Mouse (Mus musculus): Measurements from ENCODE around the gene Tmem231.
A peak's percentile ranks its signal among the peaks of the same experiment; 100 is the strongest.

Gene Tmem231

DNA sequence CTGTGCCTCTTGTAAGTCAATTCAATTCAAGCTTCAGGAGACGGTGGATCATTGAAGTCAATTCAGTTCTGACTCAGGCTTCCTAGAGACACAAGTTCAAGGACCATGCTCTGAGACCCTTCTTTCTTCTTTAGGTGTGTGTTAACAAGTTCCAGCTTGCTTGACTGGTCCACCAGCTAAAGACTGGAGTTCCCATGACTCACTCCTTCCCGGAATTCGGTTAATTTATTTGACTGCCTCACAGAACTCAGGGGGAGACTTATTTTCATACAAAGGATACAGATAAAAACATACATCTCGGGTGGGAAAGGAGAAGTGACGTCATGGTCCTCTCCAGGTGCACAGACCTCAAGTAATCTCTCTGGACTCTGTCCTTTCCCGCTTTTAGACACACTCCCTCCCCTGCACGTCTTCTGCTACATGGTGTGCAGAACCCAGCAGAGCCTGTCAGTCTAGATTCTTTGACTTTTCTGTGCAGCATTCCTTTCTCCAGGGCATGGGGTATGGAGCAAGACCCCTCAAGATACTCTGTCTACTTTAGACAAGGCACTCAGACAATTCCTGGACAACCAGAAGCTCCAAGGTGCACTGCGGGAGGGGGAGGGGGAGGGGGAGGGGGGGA, 28.1 kb downstream of the Tmem231 start:
- DNase-seq (ENCODE audit: low read depth), result no peak

DNA sequence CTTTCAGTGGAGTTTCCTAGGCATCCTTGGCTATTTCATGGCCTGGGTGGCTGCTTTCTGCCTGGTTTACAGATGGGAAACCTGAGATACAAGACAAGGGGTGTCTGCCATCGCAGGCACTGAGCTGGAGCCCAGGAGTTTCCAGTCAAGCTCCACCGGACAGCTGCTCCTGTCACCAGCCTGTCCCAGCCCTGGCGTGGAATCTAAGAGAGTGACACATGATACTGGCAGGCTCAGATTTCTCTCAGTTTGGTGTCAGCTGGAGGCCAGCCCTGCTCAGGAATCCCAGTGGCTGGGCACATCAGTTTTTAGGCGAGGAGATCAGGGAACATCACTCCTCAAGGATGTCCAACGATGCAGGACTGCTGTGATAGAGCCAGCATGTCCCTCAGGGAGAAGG, 31.6 kb downstream of the Tmem231 start:
- no peak for DNase-seq (ENCODE audit: low read depth)

GRCm38 (mm10) chr8:111898586-111898985, 35.1 kb downstream of the Tmem231 start:
- DNase-seq (ENCODE audit: low read depth), result no peak

DNA sequence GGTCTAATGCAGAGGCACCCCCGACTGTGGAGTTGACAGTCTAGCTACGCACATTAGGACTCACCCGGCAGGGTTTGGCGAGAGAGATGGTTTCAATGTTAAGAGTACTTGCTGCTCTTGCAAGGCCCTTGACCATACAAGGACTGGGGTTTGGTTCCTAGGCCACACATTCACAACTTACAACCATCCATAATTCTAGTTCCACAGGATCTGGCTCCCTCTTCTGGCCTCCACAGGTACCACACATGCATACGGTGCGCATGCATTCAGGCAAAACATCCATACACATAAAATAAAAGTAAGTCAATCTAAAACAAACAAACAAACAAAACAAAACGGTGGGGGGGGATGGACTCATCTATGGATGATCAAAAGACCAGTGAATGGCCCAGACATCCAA, 38.7 kb downstream of the Tmem231 start:
- DNase-seq (ENCODE audit: low read depth), result no peak

DNA sequence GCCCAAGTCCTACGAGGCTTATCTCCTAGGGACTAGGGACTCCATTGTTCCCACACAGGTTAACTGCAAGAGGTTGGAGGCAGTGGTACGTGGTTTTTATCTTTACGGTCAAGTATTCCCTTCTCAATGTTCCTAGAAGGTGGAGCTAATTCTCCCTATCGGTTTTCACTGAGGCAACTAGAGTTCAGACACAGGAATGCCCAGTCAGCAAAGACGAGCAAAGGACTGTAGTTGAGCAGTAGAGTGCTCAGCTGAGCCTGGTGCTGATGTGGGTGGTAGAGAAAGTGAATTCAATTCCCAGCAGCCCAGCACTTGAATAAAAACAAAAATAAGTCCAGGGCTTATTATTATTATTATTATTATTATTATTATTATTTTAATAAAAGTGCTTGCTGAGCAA, 41.1 kb downstream of the Tmem231 start:
- DNase-seq (ENCODE audit: low read depth), result no peak

DNA sequence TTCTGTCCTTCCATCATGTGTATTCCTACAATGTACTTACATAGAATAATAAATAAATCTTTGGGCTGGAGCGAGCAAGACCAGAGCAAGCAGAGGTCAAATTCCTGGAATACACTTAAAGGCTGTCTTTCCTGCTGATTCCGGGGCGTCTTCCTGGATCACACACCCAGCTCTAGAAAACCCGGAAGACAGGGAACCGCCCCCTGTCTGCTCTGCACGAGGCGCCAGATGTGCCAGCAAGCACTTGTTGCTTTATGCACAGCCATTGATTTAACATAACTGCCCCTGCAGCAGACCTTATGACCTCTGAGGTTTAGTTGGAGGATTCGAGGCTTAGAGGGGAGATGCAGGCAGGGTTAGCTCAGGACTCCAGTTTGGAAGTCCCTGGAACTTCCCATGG, 41.7 kb downstream of the Tmem231 start:
- no peak for DNase-seq (ENCODE audit: low read depth)

DNA sequence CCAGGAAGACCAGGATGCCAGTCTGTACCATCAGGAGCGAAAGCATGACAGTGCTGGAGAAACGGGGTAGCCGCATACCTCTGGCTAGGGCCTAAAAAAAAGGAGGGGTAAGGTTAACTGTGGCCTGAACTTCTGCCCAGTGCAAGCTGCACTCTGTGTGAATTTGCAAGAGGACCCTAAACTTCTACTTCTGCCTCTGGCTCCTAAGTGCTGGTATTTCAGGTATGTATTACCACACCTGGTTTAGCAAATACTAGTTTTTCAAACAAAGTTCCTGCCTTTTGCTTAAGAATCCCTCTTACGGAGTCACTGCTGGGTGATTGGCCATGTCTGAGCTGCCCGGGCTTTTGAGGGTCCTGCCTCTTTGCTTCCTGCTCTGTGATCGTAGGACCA, 42.8 kb downstream of the Tmem231 start:
- no peak for DNase-seq (ENCODE audit: low read depth)

DNA sequence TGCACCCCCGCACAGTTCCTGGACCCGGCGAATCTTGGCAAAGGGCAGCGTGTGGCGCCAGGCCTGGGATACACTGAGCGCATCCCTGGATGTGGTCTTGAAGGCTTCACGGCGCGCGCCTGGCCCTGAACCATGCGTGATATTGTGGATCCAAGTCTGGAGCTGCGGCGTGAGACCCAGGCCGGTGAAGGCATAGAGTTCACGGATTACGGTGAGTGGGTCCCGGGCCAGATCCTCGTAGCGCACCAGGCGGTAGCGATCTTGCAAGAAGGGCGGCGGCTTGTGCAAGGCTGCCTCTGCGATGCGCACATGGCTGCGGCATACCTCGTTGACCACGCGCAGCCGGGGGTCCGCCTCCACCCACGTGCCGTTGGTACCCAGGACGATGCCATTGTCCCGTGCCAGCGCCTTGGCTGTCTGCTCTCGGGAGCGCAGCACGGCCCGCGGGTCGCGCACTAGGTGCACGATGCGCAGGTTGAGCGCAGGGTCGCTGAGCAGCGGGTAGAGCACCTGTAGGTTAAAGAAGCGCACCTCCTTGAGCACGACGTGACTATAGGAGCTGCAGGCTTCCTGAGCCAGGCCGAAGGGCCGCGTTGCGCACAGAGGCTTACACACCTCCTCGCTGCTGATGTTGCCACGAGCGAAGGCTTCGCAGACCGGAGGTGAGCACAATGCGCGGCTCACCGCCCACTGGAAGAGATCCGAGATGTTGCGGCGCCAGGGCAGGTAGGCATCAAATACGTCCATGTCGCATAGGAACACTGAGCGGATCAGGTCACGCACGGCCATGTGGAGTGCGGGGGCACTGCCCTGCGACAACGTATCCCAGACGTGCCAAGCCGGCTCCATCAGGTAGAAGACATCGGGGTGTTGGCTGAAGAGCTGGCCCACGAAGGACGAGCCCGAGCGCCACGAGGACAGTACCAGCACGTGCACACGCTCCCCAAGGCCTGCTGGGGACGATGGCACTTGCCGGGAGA, 43.5 kb downstream of the Tmem231 start:
- no peak for DNase-seq (ENCODE audit: low read depth)

DNA sequence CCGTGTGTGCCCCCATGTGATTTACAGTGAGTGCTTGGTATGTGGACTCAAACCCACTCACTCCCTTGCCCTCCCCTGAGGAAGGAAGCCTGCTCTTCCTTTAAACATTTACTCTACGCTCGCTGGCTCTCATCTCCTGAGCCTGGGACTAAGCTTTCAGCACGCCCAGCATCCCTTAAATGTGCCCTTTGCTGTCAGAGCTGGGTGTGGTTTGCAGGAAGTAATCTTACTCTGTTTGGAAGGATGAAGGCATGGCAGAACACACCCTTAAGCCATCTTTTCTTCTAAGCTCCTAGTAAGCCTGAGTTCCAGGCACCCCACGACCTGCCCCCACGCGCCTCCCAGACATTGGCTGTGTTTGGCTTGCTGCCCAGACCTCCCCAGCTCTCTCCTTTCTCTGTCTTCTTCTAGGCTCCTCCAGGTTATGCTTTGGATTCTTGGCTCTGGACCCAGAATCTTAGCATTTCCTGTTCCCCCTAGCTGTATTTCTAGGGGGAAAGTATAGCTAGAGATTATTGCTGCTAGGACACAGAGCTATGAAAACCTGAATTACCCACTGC, 45.5 kb downstream of the Tmem231 start:
- no peak for DNase-seq (ENCODE audit: low read depth)

DNA sequence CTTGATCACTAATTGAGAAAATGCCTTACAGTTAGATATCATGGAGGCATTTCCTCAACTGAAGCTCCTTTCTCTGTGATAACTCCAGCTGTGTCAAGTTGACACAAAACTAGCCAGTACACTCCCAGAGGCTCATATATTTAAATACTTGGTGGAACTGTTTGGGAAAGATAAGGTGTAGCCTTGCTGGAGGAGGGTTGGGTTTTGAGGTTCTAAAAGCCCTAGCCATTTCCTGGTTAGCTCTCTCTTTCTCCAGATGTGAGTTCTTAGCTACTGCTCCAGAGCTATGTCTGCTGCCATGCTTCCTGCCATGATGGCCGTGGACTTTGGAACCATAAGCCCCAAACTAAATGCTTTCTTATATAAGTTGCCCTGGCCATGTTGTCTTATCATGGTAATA, 46.2 kb downstream of the Tmem231 start:
- no peak for DNase-seq (ENCODE audit: low read depth)

DNA sequence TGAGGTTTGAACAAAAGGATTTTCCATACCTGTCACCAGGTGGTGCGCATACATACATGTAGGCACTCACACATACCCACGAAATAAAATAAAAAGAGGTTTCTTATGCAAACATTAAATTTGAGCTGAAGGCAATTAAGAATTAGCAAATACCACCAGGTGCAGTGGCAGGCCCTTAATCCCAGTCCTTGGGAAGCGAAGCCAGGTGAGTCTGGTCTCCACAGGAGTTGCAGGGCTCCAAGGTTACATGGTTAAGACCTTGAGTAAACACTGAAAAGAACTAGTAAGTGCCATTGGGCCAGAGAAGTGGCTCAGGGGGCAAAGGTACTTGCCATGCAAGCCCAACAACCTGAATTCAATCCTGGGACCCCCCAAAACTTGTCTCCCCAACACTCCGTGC, 50.1 kb downstream of the Tmem231 start:
- DNase-seq (ENCODE audit: low read depth), result no peak

DNA sequence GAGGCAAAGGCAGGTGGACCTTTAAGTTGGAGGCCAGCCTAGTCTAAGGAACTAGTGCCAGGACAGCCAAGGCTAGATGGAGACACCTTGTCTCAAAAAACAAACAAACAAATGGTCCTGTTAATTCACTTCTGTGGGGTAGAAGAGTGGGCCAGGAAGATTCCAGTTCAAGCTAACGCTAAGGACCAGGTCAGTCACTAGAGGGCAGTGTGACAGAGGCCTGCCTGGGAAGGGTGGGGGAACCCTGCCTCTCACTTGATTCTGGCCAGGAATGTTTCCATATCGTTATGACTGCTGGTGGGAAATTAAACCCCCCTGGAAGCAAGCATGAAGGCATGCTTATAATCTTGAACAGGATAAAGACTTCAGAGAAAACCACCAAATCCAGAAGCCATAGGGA, 52.1 kb downstream of the Tmem231 start:
- peak; percentile 72 for DNase-seq (ENCODE audit: low read depth)

DNA sequence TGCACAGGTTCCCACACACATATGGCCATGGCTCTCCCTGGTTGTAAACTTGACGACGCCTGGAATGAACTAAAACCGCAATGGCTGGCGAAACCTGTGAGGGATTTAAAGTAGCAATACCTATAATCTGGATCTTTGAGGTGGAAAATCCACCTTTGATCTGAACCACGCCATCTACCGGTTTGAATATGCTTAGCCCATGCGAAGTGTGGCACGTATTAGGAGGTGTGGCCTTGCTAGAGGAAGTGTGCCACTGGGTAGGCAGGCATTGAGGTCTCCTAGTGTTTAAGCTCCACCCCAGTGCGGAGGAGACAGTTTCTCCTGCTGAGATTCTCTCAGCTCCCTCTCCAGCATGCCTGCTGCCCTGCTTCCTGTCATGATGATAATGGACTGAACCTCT, 56.0 kb downstream of the Tmem231 start:
- peak; percentile 53 for DNase-seq (ENCODE audit: low read depth)

DNA sequence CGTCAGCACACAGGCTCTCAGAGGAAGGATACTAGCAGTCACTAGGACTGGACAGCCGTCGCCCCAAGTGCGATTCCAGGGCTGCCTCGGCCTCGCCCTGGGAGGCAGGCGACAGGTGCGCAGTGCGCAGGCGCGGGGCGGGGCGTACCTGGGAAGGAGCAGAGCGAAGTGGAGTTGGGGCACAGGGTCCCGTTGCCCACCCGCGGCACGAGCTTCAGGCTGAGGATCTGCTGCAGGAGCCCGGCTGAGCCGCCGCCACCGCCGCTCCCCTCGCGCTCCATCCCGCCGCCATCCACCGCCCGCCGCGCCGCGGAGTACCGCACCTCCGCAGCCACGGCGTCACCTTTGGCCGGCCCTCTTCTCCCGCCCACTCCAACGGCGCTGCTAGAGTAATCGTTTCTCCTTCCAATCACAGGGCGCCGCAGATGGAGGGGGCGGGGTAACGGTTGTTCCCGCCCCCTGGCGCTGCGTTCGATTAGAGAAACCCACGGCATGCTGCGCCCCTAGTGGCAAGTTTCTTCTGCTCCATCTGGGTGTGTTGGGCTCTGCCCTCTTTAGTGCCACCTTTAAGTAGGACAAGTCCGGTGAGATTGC, 57.2 kb downstream of the Tmem231 start, which contains the start of gene Tmem170:
Tmem170 (minus strand) TSS at position 396 of the 594 bp plus-strand sequence.
- peak; percentile 100 for DNase-seq (ENCODE audit: low read depth)

DNA sequence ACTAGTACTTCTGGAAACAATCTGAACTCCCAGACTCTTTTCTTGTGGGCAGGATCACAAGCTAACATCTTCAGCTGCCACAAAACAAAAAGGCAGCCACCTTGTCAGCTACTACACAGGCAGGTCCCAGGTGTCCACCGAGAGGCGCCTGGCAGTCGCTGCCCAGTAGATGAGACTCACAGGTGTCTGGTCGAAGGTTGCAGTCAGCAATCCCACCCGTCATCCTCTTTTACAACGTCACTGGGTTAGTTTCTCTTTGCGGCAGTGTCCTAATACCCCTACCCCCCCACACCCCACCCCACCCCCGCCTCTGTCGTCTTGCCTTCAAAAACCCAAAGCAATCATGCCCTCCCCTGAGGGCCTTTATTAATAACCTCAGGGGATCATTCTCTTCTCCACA, 57.9 kb downstream of the Tmem231 start:
- DNase-seq (ENCODE audit: low read depth), result no peak

DNA sequence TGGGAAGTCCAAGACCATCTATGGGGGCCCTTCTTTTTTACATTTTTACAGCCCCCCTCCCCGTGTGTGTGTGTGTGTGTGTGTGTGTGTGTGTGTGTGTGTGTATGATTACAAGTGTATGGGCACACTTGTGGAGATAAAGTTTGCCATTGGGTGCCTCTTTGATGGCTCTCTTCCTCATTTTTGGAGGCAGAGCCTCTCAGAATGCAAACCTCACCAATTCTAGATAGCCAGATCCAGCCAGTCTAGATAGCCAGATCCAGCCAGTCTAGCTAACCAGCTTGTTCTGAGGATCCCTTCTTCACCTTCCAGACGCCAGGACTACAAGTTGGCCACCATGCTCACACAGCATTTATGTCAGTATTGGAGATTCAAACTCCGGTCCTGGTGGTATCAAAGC, 62.4 kb downstream of the Tmem231 start:
- no peak for DNase-seq (ENCODE audit: low read depth)

DNA sequence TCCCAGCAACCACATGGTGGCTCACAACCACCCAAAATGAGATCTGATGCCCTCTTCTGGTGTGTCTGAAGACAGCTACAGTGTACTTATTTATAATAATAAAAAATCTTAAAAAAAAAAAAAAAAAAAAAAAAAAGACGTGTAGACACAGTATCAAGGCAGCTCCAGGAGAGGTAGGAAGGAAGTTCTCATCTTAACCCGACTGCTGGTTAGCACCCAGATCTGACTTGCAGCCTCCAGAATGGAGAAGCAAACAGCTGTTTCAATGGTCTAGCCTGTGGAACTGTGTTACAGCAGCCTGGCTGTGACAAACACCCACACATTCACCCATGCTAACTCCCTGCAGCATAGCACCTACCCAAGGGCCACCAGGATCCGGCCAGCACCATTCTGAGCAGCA, 63.3 kb downstream of the Tmem231 start:
- DNase-seq (ENCODE audit: low read depth), result no peak

- DNase-seq (ENCODE audit: low read depth), result no peak
These were observed 65.0 kb downstream of the Tmem231 start for GRCm38 (mm10) chr8:111868664-111869063.

GRCm38 (mm10) chr8:111865857-111866256, 67.8 kb downstream of the Tmem231 start:
- no peak for DNase-seq (ENCODE audit: low read depth)

GRCm38 (mm10) chr8:111865130-111865852, 68.4 kb downstream of the Tmem231 start:
- DNase-seq (ENCODE audit: low read depth), result no peak

- no peak for DNase-seq (ENCODE audit: low read depth)
These were observed 69.0 kb downstream of the Tmem231 start for GRCm38 (mm10) chr8:111864648-111865047.

GRCm38 (mm10) chr8:111863280-111863679, 70.4 kb downstream of the Tmem231 start:
- no peak for DNase-seq (ENCODE audit: low read depth)

Measured in naive thymus-derived CD4-positive, alpha-beta T cell, adult 2 months (primary cell).